Mouse (Mus musculus): ENCODE measurements at regions not wholly inside any gene's neighbourhood (a gene's known extent, or its start where the extent isn't known, plus 50 kb on each side); places are given as distances from the start of the nearest gene placed in this dataset.

DNA sequence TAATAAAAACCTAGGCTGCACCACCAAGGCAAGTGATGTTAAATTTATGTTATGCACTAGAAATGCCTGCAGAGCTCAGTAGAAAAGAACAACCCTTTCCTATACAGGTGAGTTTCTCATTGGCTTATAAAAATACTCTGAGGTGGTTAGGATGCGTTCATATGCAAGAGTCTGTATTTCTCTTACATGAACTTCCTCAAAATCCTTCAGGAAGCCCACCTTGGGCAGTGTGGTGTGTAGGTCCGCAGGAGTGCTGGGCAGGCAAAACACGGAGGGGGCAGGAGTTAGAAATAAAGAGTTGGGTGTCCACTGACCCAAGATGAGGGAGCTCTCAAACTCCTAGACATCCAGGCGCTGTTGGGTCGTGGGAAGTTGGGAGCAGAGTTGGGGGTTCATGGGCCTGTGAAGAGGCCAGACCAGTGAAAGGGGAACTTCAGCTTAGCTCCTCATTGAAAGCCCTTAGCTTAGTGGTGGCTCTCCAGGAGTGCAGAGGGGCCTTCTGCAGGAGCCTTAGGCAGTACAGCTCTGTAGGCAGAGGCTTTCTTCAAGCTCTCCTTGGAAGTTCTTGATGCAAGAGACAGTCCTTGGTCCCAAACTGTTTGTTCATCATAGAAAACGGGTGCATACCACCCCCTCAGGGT is 150.0 kb downstream of the Zfp330 start:
- H3K4me2 ChIP-seq (replicated peaks), result no peak overlapping the region
- H3K27ac ChIP-seq, result no peak overlapping the region
- H3K9me3 ChIP-seq, result no peaks in the 10 kb centered on the region
- H3K4me1 ChIP-seq, result no peaks in the 10 kb centered on the region
- H3K27me3 ChIP-seq, result no peaks in the 10 kb centered on the region
- WGBS, result 87% methylated on average over 6 of the region's 6 CpGs
- no peaks in the 10 kb centered on the region for H3K36me3 ChIP-seq
- no peak overlapping the region for H3K9ac ChIP-seq
- H3K4me3 ChIP-seq, result no peak overlapping the region
- ATAC-seq (ENCODE audit: insufficient number of reproducible peaks, insufficient read depth, low FRiP score, low TSS enrichment), result no peak

DNA sequence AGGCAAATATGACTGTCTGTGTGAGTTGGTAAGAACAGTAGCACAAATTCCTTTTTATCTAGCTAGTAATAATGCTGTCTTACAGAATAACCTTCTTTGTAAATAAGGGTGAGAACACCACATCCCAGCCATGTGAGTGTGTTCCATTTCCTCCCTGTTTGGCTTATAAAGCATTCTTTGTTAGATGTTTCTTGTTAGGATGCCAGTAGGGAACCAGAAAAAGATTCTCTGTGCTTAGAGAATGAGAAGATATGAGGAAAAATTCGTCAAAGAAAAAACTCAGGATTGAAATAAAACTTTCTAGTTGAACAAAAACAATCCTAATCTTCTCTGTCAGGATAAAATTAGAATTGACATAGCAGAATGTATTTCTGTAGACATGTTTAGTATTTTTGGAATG is 155.3 kb downstream of the Zfp330 start:
- Histone ChIP-seq H3K9me3 (no peaks in the 10 kb centered on the region), H3K36me3 (no peaks in the 10 kb centered on the region), H3K4me2 (replicated peaks) (no peak overlapping the region), H3K9ac (no peak overlapping the region), H3K27me3 (no peaks in the 10 kb centered on the region), H3K27ac (no peak overlapping the region), H3K4me3 (no peak overlapping the region), H3K4me1 (no peaks in the 10 kb centered on the region)
- 50% methylated on average over 1 of the region's 1 CpGs for WGBS
- no peak for ATAC-seq (ENCODE audit: insufficient number of reproducible peaks, insufficient read depth, low FRiP score, low TSS enrichment)

DNA sequence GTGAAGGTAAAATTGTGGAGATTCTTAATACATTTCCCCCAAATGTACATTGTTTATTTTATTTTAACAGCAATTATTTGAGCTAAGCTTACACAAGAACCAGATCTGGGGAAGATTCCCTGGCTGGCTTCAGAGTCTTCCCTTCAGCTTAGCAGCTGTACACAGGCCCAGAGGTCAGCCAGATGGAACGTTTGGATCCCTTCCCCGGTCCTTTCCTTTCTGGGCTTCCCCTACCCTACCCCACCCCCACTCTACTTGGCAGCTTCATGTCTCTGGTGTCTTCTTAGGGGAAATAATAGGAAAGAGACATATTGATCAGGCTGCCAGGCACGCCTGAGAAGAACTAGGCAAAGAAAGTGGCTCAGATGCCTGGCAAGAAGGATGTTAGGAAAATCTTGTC is 172.4 kb downstream of the Zfp330 start:
- ATAC-seq (ENCODE audit: insufficient number of reproducible peaks, insufficient read depth, low FRiP score, low TSS enrichment), result no peak
- H3K4me2 ChIP-seq (replicated peaks), result no peak overlapping the region
- no peaks in the 10 kb centered on the region for H3K9me3 ChIP-seq
- 42% methylated on average over 3 of the region's 3 CpGs for WGBS
- no peak overlapping the region for H3K27ac ChIP-seq
- H3K27me3 ChIP-seq, result no peaks in the 10 kb centered on the region
- H3K4me3 ChIP-seq, result no peak overlapping the region
- no peak overlapping the region for H3K9ac ChIP-seq
- H3K4me1 ChIP-seq, result no peaks in the 10 kb centered on the region
- H3K36me3 ChIP-seq, result no peaks in the 10 kb centered on the region

DNA sequence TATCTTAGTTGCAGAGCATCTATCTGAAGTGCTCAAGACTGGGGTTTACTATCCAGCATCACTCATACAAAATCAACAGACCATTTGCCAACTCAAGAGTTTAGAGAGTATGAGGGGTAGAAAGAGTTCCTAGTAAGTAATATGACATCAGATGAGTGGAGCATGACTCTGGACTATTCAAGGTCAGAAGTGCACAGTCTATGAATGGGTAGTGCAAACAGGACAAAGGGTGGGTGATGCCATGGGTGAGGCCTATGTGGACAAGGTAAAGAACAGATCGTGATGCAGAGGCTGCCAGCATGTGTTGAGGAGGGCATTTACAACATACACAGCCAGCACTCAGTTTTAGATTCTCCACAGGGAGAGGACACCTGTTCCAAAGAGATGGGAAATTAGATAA is 170.4 kb upstream of the Il15 start:
- no peak overlapping the region for H3K9ac ChIP-seq
- no peak for ATAC-seq (ENCODE audit: insufficient number of reproducible peaks, insufficient read depth, low FRiP score, low TSS enrichment)
- no peaks in the 10 kb centered on the region for H3K27me3 ChIP-seq
- H3K4me1 ChIP-seq, result no peaks in the 10 kb centered on the region
- H3K4me2 ChIP-seq (replicated peaks), result no peak overlapping the region
- H3K36me3 ChIP-seq, result no peaks in the 10 kb centered on the region
- 79% methylated on average over 1 of the region's 1 CpGs for WGBS
- no peaks in the 10 kb centered on the region for H3K9me3 ChIP-seq
- H3K4me3 ChIP-seq, result no peak overlapping the region
- no peak overlapping the region for H3K27ac ChIP-seq

DNA sequence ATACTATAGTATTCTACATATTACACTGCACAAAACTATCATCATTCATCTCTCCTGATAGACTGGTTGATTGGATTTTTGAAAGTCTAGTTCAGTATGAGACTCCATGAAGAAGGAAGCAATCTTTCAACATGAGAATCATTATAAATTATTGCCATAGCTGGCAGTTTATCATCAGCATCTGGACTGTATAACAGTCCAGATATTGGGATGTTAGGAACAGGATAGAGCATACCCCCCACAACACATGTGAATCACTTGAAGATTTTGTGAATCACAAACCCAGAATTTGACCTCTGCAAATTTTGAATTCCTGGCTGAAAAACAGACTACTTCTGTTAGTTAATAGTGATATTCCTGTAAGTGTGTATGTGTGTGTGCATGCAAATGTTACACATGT is 135.1 kb upstream of the Il15 start:
- Histone ChIP-seq H3K36me3 (no peaks in the 10 kb centered on the region), H3K4me3 (no peak overlapping the region), H3K27me3 (no peaks in the 10 kb centered on the region), H3K9me3 (no peaks in the 10 kb centered on the region), H3K4me1 (no peaks in the 10 kb centered on the region), H3K27ac (no peak overlapping the region), H3K9ac (no peak overlapping the region), H3K4me2 (replicated peaks) (no peak overlapping the region)
- no peak for ATAC-seq (ENCODE audit: insufficient number of reproducible peaks, insufficient read depth, low FRiP score, low TSS enrichment)

DNA sequence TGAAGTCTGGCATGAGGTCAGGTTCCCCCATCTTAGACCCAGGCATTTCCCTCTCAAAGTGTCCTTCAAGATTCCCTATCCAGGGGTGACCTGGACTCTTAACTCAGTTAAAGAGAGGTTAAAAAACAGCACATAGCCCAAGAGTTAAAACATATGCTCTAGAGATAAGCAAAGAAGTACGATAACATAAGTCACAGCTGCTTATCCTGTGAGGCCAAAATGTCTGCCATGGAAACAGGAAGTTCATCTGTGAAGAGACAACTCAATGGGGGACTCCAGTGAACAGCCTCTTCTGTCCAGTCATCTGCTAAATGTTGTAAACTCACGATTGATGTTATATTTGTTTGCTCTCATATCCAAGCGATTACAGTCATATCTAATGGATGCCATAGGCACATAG is 126.1 kb upstream of the Il15 start:
- 94% methylated on average over 3 of the region's 3 CpGs for WGBS
- Histone ChIP-seq H3K4me3 (no peak overlapping the region), H3K27ac (no peak overlapping the region), H3K36me3 (no peaks in the 10 kb centered on the region), H3K9me3 (no peaks in the 10 kb centered on the region), H3K4me1 (no peaks in the 10 kb centered on the region), H3K27me3 (no peaks in the 10 kb centered on the region), H3K9ac (no peak overlapping the region), H3K4me2 (replicated peaks) (no peak overlapping the region)
- no peak for ATAC-seq (ENCODE audit: insufficient number of reproducible peaks, insufficient read depth, low FRiP score, low TSS enrichment)

DNA sequence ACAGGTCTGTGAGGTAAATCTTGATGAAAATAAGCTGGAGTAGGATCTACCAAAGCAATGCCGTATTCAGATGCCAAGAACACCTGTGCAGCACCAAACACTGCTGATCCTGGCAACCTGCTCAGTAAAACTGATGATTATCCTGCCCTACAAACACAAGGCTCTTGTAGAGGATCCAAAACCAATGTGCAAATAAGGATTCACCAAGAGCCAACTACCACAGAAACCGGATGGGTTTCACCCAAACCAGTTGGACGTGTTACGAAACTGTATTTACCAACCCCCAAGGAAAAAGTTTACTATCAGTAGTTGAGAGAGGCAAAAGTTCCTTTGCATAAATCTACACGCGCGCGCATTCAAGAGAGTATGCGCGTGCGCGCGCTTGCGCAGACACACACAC is 120.8 kb upstream of the Il15 start:
- Histone ChIP-seq H3K4me3 (no peak overlapping the region), H3K36me3 (no peaks in the 10 kb centered on the region), H3K9ac (no peak overlapping the region), H3K4me2 (replicated peaks) (no peak overlapping the region), H3K4me1 (no peaks in the 10 kb centered on the region), H3K27ac (no peak overlapping the region), H3K27me3 (no peaks in the 10 kb centered on the region), H3K9me3 (no peaks in the 10 kb centered on the region)
- no peak for ATAC-seq (ENCODE audit: insufficient number of reproducible peaks, insufficient read depth, low FRiP score, low TSS enrichment)
- WGBS, result 94% methylated on average over 14 of the region's 14 CpGs

DNA sequence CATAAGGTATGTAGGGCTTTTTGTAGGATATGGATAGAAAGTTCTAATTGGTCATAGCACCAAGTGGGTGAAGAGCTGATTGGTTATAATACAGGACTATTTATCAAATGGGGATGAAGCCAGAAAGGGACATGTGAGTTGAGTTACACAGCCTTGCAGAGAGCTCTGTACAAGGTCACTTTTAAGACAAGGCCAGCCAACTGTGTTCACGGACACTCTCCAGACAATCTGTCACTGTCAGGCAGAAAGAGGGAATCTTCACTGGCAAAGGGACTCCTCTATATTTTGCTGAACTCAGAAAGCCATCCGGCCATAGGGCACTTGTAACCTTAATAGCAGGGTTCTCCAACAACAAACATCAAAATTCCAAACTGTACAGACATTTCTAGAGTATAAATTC is 95.5 kb upstream of the Il15 start:
- no peak overlapping the region for H3K27ac ChIP-seq
- H3K4me3 ChIP-seq, result no peak overlapping the region
- H3K36me3 ChIP-seq, result no peaks in the 10 kb centered on the region
- no peak overlapping the region for H3K9ac ChIP-seq
- no peaks in the 10 kb centered on the region for H3K4me1 ChIP-seq
- H3K9me3 ChIP-seq, result no peaks in the 10 kb centered on the region
- no peak overlapping the region for H3K4me2 ChIP-seq (replicated peaks)
- H3K27me3 ChIP-seq, result no peaks in the 10 kb centered on the region
- WGBS, result 80% methylated on average over 2 of the region's 2 CpGs
- ATAC-seq (ENCODE audit: insufficient number of reproducible peaks, insufficient read depth, low FRiP score, low TSS enrichment), result no peak

DNA sequence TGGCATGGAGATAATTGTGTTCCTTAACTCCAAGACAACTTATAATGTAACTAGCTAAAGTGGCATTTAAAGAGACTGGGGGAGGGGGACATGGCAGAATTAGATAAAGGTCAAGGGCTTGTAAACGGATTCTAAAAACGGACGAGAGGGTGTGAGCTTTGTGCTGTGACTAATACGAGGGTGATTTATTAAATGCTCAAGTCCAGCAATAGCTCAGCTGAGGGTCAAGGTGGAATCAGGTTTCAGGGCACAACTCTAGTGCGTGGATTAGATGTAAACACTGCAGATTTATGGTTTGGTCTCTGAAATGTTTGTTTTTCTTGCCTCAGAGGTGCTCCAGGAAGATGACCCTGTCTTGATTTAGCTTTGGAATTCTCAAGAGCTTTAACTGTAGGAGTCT is 74.8 kb upstream of the Il15 start:
- H3K4me1 ChIP-seq, result no peaks in the 10 kb centered on the region
- H3K9ac ChIP-seq, result no peak overlapping the region
- 14% methylated on average over 5 of the region's 5 CpGs for WGBS
- no peak for ATAC-seq (ENCODE audit: insufficient number of reproducible peaks, insufficient read depth, low FRiP score, low TSS enrichment)
- H3K27ac ChIP-seq, result no peak overlapping the region
- no peaks in the 10 kb centered on the region for H3K36me3 ChIP-seq
- no peaks in the 10 kb centered on the region for H3K9me3 ChIP-seq
- H3K27me3 ChIP-seq, result no peaks in the 10 kb centered on the region
- no peak overlapping the region for H3K4me2 ChIP-seq (replicated peaks)
- H3K4me3 ChIP-seq, result no peak overlapping the region

DNA sequence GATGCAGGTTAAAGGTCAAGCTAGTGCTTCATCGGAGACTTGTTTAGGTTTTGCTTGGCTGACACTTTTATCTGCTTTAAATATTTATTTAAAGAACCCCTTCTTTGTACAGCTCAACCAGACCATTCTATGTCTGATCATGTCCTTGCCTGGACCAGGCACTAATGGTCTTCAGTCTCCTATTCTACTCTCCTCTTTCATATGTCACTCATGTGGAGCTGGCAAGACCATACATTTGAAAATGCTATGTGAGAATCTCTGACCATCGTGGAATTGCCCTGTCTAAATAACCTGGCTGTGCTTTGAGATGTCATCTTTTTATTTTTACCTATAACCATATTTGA is 74.4 kb upstream of the Il15 start:
- no peak for ATAC-seq (ENCODE audit: insufficient number of reproducible peaks, insufficient read depth, low FRiP score, low TSS enrichment)
- Histone ChIP-seq H3K27ac (no peak overlapping the region), H3K4me3 (no peak overlapping the region), H3K4me2 (replicated peaks) (no peak overlapping the region), H3K9ac (no peak overlapping the region), H3K36me3 (no peaks in the 10 kb centered on the region), H3K27me3 (no peaks in the 10 kb centered on the region), H3K4me1 (no peaks in the 10 kb centered on the region), H3K9me3 (no peaks in the 10 kb centered on the region)
- WGBS, result 35% methylated on average over 2 of the region's 2 CpGs

DNA sequence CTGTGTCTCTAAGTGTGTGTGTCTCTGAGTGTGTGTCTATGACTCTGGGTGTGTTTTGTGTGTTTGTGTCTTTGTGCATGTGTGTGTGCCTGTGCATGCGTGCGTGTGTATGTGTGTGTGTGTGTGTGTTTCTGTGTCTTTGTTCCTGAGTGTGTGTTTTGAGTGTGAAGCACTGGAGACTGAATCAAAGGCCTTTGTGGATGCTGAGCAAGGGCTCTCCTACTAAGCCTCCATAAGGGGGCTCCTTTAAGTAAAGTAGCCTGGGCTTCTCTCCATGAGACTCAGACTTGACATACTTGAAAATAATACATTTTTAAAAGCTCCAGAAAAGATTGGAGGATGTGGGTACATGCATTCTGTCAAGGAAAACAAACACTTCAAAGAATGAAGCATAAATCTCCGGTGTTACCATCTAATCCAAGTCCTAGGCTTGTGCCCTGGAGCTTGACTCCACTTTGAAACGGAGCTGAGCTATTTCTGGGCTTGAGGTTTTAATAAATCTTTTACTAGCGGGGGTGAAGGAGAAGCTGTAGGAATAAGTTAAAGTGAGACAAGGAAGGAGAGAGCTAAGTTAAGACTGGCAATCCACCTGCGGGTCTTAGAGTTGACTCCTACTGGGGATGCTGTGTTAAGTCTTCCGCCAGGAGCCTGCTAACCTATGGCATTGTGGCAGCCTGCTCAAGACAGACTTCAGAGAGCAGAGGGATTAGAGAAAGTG is 73.8 kb upstream of the Il15 start:
- Histone ChIP-seq H3K4me3 (no peak overlapping the region), H3K4me2 (replicated peaks) (no peak overlapping the region), H3K9me3 (no peaks in the 10 kb centered on the region), H3K4me1 (no peaks in the 10 kb centered on the region), H3K9ac (no peak overlapping the region), H3K27ac (no peak overlapping the region), H3K36me3 (no peaks in the 10 kb centered on the region), H3K27me3 (no peaks in the 10 kb centered on the region)
- no peak for ATAC-seq (ENCODE audit: insufficient number of reproducible peaks, insufficient read depth, low FRiP score, low TSS enrichment)
- 66% methylated on average over 7 of the region's 7 CpGs for WGBS

DNA sequence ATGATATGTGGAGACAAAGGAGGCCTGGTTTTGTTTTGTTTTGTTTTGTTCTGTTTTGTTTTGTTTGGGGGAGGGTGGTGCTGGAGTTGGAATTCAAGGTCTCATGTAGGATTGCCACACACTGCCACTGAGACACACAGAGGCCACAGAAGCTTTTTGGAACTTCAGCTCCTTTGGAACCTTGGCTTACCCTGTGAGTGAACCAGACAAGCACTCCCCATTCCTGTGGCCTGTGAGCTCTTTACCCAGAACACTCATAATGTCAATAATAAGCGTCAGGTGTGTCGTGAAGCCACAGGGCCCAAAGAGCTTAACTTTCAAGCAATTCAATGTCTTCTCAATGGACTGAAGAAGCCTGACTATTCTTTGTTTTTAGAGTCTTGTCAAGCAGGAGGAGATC is 70.2 kb upstream of the Il15 start:
- WGBS, result 70% methylated on average over 2 of the region's 2 CpGs
- ATAC-seq (ENCODE audit: insufficient number of reproducible peaks, insufficient read depth, low FRiP score, low TSS enrichment), result no peak

More for the DNA sequence above, 70.2 kb upstream of the Il15 start:
- no peaks in the 10 kb centered on the region for H3K36me3 ChIP-seq
- H3K4me3 ChIP-seq, result no peak overlapping the region
- H3K27ac ChIP-seq, result no peak overlapping the region
- H3K4me1 ChIP-seq, result no peaks in the 10 kb centered on the region
- H3K27me3 ChIP-seq, result no peaks in the 10 kb centered on the region
- no peak overlapping the region for H3K4me2 ChIP-seq (replicated peaks)
- no peaks in the 10 kb centered on the region for H3K9me3 ChIP-seq
- H3K9ac ChIP-seq, result no peak overlapping the region

Measured in embryonic facial prominence, embryonic 12.5 days (tissue).